Mouse (Mus musculus) heart, adult 2 months (tissue): ENCODE measurements around the gene Cblc.

Experiments
- CTCF ChIP-seq: fragments of 200-600 bp; IDR thresholded peaks from 2 replicates; pipeline ENCODE4 v1.8.1; 2022; ENCODE audit warnings: antibody characterized with exemption, mild to moderate bottlenecking, moderate library complexity
- POLR2A ChIP-seq: fragments of 200-500 bp; IDR thresholded peaks from 2 replicates; pipeline ENCODE4 v1.6.1; 2011; ENCODE audit warnings: mild to moderate bottlenecking, low read depth, low read length, control low read depth; ENCODE audit not compliant: insufficient read depth

DNA sequence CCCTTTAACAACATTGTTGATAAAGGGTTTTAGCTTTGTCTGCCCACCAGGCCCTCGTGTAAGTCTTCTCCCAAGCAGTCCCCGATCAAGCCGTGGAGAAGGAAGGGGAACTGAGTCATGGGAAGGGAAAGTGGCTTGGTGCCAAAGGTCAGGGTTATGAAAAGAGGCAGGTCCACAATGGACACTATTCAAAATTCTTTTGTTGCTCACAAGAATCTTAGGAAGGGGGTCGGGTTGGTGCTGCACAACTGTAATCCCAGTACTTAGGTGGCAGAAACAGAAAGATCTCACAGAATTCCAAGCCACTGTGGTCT is 45.6 kb downstream of the Cblc start:
- TF ChIP-seq CTCF (no peak), POLR2A (no peak)
